Mouse (Mus musculus) lung, embryonic 14.5 days (tissue): ENCODE measurements at regions not wholly inside any gene's neighbourhood (a gene's known extent, or its start where the extent isn't known, plus 50 kb on each side); places are given as distances from the start of the nearest gene placed in this dataset.

Source experiments
- ATAC-seq: fragments of 200-750 bp; cut with Nextera tagmentation; 2 replicates; pipeline ENCODE4 v1.8.0; 2017; ENCODE audit warnings: mild to moderate bottlenecking, moderate TSS enrichment, moderate library complexity; ENCODE audit not compliant: insufficient read depth
- DNase-seq: peaks from one replicate; pipeline ENCODE4 v3.0.0-alpha.2; 2015
- H3K27ac ChIP-seq: fragments of 300-500 bp; sonication (generic); 2 replicates; pipeline ENCODE4 v1.5.1; 2014; ENCODE audit warnings: low read depth, mild to moderate bottlenecking, moderate library complexity
- H3K27me3 ChIP-seq: fragments of 300-500 bp; sonication (generic); 2 replicates; pipeline ENCODE4 v1.6.1; 2014; ENCODE audit warnings: low read length, control low read depth; ENCODE audit not compliant: insufficient read depth
- H3K36me3 ChIP-seq: fragments of 300-500 bp; sonication (generic); 2 replicates; pipeline ENCODE4 v1.6.1; 2014; ENCODE audit warnings: control low read depth; ENCODE audit not compliant: insufficient read depth
- H3K4me1 ChIP-seq: fragments of 300-500 bp; sonication (generic); 2 replicates; pipeline ENCODE4 v1.6.1; 2014; ENCODE audit warnings: antibody characterized with exemption, control low read depth; ENCODE audit not compliant: insufficient read depth
- H3K4me2 ChIP-seq: fragments of 300-500 bp; sonication (generic); 2 replicates; pipeline ENCODE4 v1.6.1; 2014; ENCODE audit warnings: mild to moderate bottlenecking
- H3K4me3 ChIP-seq: fragments of 300-500 bp; sonication (generic); 2 replicates; pipeline ENCODE4 v1.5.1; 2014; ENCODE audit warnings: low read depth, low read length
- H3K9ac ChIP-seq: fragments of 300-500 bp; sonication (generic); 2 replicates; pipeline ENCODE4 v1.6.1; 2014
- H3K9me3 ChIP-seq: fragments of 300-500 bp; sonication (generic); 2 replicates; pipeline ENCODE4 v1.6.1; 2016; ENCODE audit warnings: low read depth, low read length, control low read depth
- CTCF ChIP-seq: IDR thresholded peaks from 2 replicates; pipeline ENCODE4 v1.5.1; 2016; ENCODE audit warnings: antibody characterized with exemption, low read depth
- WGBS: fragments of 180-500 bp; shearing (Covaris S2); extraction: QIAGEN DNeasy Blood & Tissue Kit; methylation state at CpG from one replicate; pipeline ENCODE4 v1.1.7; 2014; 5-methylcytosine and 5-hydroxymethylcytosine counted together

DNA sequence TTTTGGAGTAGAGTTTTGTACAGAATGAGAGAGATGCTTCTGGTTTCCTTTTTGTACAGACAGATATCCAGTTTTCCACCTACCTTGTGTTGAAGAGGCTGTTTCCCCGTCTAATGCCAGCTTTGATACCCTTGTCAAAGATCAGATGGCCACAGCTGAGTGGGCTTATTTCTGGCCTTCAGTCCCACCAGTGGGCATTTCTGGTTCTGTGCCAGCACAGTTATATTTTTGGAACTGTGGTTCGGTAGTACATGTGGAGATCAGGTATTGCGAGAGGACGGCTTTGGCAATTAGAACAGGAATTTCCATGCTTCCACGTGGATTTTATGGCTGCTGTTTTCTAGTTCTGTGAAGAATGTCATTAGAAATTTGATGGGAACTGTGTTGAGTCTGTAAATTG is 302.5 kb upstream of the Cxcr4 start:
- H3K4me1 ChIP-seq: no peaks in the 10 kb centered on the region
- no peak overlapping the region for H3K4me3 ChIP-seq
- no peaks in the 10 kb centered on the region for H3K27me3 ChIP-seq
- H3K27ac ChIP-seq: no peak overlapping the region
- no peak overlapping the region for H3K9ac ChIP-seq
- no peaks in the 10 kb centered on the region for H3K36me3 ChIP-seq
- no peaks in the 10 kb centered on the region for H3K9me3 ChIP-seq
- TF ChIP-seq CTCF: no peak
- ATAC-seq (no peak), DNase-seq (no peak)
- WGBS: 84% methylated on average over 5 of the region's 5 CpGs
- no peak overlapping the region for H3K4me2 ChIP-seq

DNA sequence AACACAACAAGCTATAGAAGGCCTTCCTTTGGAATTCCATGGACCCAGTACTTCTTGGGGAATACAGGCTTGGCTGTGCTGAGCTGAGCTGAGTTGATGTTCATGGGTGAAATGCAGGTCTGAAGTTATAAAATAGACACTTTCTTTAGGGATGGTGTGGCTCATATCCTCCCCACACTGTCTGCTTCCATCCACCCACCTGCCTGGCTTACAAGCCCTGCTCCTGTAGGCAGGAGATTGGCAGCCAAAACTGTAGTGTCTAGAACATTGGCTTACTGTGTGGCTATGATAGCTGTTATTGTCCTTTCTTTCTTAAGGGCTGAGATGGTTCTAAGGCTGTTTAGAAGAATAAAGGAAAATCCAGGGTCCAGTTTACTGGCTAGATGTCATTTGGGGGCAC is 286.2 kb upstream of the Cxcr4 start:
- H3K4me1 ChIP-seq: no peaks in the 10 kb centered on the region
- no peak overlapping the region for H3K27ac ChIP-seq
- no peak overlapping the region for H3K9ac ChIP-seq
- no peaks in the 10 kb centered on the region for H3K36me3 ChIP-seq
- no peak overlapping the region for H3K4me2 ChIP-seq
- H3K27me3 ChIP-seq: no peaks in the 10 kb centered on the region
- H3K4me3 ChIP-seq: no peak overlapping the region
- no peak for ATAC-seq
- no peak for DNase-seq
- H3K9me3 ChIP-seq: no peaks in the 10 kb centered on the region
- no peak for TF ChIP-seq CTCF

DNA sequence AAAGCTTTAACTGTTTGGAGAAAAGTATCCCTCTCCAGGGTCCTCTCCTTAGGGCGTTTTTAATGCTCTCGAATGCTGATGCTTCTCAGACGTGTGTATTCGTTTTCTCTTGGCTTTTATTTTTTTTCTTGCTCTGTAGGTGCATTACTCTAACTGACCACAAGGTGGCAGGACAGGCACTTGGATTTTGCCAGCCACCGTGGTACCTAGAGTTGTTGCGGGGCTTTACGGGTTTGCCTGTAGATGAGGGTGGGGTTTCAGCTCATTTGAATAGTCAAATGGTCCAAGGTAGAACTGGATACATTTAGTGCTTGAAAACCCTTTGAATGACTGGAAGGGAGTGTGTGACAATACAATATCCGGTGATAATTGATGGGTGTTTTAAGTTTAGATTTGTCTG is 283.2 kb upstream of the Cxcr4 start:
- 9% methylated on average over 8 of the region's 8 CpGs for WGBS
- no peaks in the 10 kb centered on the region for H3K9me3 ChIP-seq
- no peaks in the 10 kb centered on the region for H3K4me1 ChIP-seq
- no peak overlapping the region for H3K9ac ChIP-seq
- H3K4me3 ChIP-seq: no peak overlapping the region
- no peak overlapping the region for H3K27ac ChIP-seq
- H3K36me3 ChIP-seq: no peaks in the 10 kb centered on the region
- DNase-seq: peak; percentile 81
- H3K4me2 ChIP-seq: no peak overlapping the region
- TF ChIP-seq CTCF: peak; percentile 94
- ATAC-seq: peak; percentile 74; the same call in 1 of the 2 replicates
- no peaks in the 10 kb centered on the region for H3K27me3 ChIP-seq

DNA sequence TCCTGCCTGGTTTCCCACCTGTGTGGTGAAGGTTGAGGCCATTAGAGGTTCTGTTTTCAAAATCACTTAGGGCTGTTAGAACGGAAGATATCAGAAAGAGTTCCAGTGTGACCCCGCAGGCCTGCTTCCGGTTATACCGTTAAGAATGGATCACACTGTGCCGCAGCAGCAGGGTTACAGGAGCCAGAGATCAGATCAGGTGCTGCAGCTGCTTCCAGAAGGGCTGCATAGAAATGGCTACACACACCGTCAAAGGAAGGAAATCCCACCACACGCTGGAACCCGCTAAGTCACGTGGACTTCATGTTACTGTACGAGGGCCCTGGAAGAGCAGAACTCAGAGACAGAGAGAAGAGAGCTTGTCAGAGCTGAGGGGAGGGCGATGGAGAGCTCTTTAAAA is 282.1 kb upstream of the Cxcr4 start:
- WGBS: 76% methylated on average over 11 of the region's 11 CpGs
- no peak for TF ChIP-seq CTCF
- ATAC-seq (no peak), DNase-seq (no peak)
- no peak overlapping the region for H3K4me2 ChIP-seq
- no peaks in the 10 kb centered on the region for H3K27me3 ChIP-seq
- H3K4me3 ChIP-seq: no peak overlapping the region
- no peaks in the 10 kb centered on the region for H3K36me3 ChIP-seq
- H3K9ac ChIP-seq: no peak overlapping the region
- H3K4me1 ChIP-seq: no peaks in the 10 kb centered on the region
- no peaks in the 10 kb centered on the region for H3K9me3 ChIP-seq
- H3K27ac ChIP-seq: no peak overlapping the region

- WGBS: 66% methylated on average over 3 of the region's 3 CpGs
- ATAC-seq (no peak), DNase-seq (no peak)
- Histone ChIP-seq H3K9ac (no peak overlapping the region), H3K9me3 (no peaks in the 10 kb centered on the region), H3K36me3 (no peaks in the 10 kb centered on the region), H3K4me1 (no peaks in the 10 kb centered on the region), H3K4me3 (no peak overlapping the region), H3K4me2 (no peak overlapping the region), H3K27ac (no peak overlapping the region), H3K27me3 (no peaks in the 10 kb centered on the region)
- no peak for TF ChIP-seq CTCF
These were observed 276.7 kb upstream of the Cxcr4 start for GRCm38 (mm10) chr1:128868761-128869160.

DNA sequence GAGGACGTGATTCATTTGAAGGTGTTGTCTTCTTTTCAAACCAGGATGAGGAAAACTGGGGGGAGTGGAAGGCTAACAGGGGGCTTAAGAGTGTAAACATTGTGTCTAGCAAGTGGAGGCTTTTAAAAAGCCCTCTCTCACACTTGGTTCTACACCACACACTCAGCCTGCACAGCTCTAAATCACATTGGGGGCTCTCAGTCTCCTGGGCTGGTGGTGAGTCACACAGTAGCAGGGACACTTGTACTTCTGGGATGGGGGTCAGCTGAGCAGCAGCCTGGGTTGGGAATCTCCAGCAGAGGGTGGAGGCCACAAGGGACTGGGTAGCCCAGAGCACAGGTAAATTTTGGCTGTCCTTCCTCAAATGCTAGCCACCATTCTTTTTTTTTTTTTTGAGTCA is 268.4 kb upstream of the Cxcr4 start:
- Histone ChIP-seq H3K36me3 (no peaks in the 10 kb centered on the region), H3K27me3 (no peaks in the 10 kb centered on the region), H3K9ac (no peak overlapping the region), H3K4me3 (no peak overlapping the region), H3K27ac (no peak overlapping the region), H3K4me2 (no peak overlapping the region), H3K9me3 (no peaks in the 10 kb centered on the region), H3K4me1 (no peaks in the 10 kb centered on the region)
- no peak for ATAC-seq
- TF ChIP-seq CTCF: no peak
- DNase-seq: no peak
- 24% methylated on average over 1 of the region's 1 CpGs for WGBS

GRCm38 (mm10) chr1:128860094-128860493 is 268.0 kb upstream of the Cxcr4 start:
- Histone ChIP-seq H3K4me2 (no peak overlapping the region), H3K4me1 (no peaks in the 10 kb centered on the region), H3K9me3 (no peaks in the 10 kb centered on the region), H3K36me3 (no peaks in the 10 kb centered on the region), H3K27me3 (no peaks in the 10 kb centered on the region), H3K4me3 (no peak overlapping the region), H3K27ac (no peak overlapping the region), H3K9ac (no peak overlapping the region)
- ATAC-seq (no peak), DNase-seq (no peak)
- 37% methylated on average over 7 of the region's 7 CpGs for WGBS
- no peak for TF ChIP-seq CTCF

DNA sequence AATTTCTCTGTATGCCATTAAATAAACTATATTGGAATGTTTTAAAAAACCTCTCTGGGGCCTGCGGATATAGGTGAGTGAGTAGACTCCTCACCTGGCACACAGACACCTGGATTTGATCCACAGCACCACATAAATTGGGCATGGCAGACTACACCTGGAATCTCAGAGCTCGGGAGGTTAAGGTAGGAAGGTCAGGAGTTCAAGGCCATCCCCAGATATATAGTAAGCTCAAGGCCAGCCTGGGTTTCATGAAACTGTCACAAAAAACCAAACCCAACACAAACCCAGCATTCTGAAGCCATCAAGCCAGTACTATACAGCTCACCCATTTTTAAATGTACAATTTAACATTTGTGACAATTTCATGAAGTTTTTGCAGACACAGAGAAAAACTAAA is 266.6 kb upstream of the Cxcr4 start:
- no peaks in the 10 kb centered on the region for H3K27me3 ChIP-seq
- H3K36me3 ChIP-seq: no peaks in the 10 kb centered on the region
- DNase-seq (no peak), ATAC-seq (no peak)
- 66% methylated on average over 2 of the region's 2 CpGs for WGBS
- no peaks in the 10 kb centered on the region for H3K4me1 ChIP-seq
- H3K4me2 ChIP-seq: no peak overlapping the region
- H3K9me3 ChIP-seq: no peaks in the 10 kb centered on the region
- no peak overlapping the region for H3K4me3 ChIP-seq
- no peak for TF ChIP-seq CTCF
- no peak overlapping the region for H3K27ac ChIP-seq
- no peak overlapping the region for H3K9ac ChIP-seq
